Mouse (Mus musculus): Measurements from ENCODE around the gene Cldn7. TPM values are rescaled to one million over a fixed set of nuclear protein-coding genes. Genes with fewer than 3 reads are reported as not detected.
"Not testable (repeated sequence)": the region's sequence is repeated elsewhere in the genome, so short reads cannot be mapped to it uniquely, and the experiment has no call there.

The Cldn7 gene
- total and polyA plus RNA-seq, 3 experiments: 0.11 to 0.78 TPM; not detected in 1

- no peak for DNase-seq
Observed at GRCm38 (mm10) chr11:70015677-70016076, 51.1 kb downstream of the Cldn7 start.

GRCm38 (mm10) chr11:70016177-70016576 is 51.6 kb downstream of the Cldn7 start:
- not testable (repeated sequence) for DNase-seq

GRCm38 (mm10) chr11:70016669-70017068 is 52.1 kb downstream of the Cldn7 start, which contains the start of gene Dlg4:
Gene Dlg4, plus strand, starts transcription at chr11:70016942.
- no peak for DNase-seq

- no peak for DNase-seq
Observed at GRCm38 (mm10) chr11:70017199-70017767, 52.7 kb downstream of the Cldn7 start.

Small RNA genes within 50 kb of the gene (microRNA-seq; reads per million reads assigned to microRNA genes)
- 0 to 0.66 reads per million in 2 experiments for gene Gm44349
- gene Mir324: 1,982 to 2,409 reads per million in 2 experiments

Other genes starting within 250 kb of the Cldn7 start
Only the 30 nearest of the 34 such genes appear.
- gene Chrnb1, start 168.8 kb upstream of the Cldn7 start, total RNA-seq (2021): 1 to 10 TPM; 1.7 to 3.1 TPM
- 2.7 and 3.0 TPM in 2 replicates for gene Chrnb1, start 168.8 kb upstream of the Cldn7 start, polyA plus RNA-seq (2012; rRNA removed)
- 10 to 100 TPM in 1 of 2 experiments, 1 to 10 TPM in 1; 4.6 to 12.8 TPM for gene Fgf11, start 162.9 kb upstream of the Cldn7 start, total RNA-seq (2021)
- gene Fgf11, start 162.9 kb upstream of the Cldn7 start, polyA plus RNA-seq (2012; rRNA removed): 6.0 and 13.4 TPM in 2 replicates
- 1 to 10 TPM in 1 of 2 experiments, under 1 TPM in 1; 0.23 to 1.1 TPM for gene Tmem102, start 159.2 kb upstream of the Cldn7 start, total RNA-seq (2021)
- gene Tmem102, start 159.2 kb upstream of the Cldn7 start, polyA plus RNA-seq (2012; rRNA removed): 0.81 and 0.94 TPM in 2 replicates
- gene Gm39566, start 149.5 kb upstream of the Cldn7 start, total RNA-seq (2021): not detected
- not detected in 2 replicates for gene Gm39566, start 149.5 kb upstream of the Cldn7 start, polyA plus RNA-seq (2012; rRNA removed)
- gene Spem2, start 146.3 kb upstream of the Cldn7 start, total RNA-seq (2021): not detected
- 0.09 TPM in 1 of 2 replicates, not detected in the other for gene Spem2, start 146.3 kb upstream of the Cldn7 start, polyA plus RNA-seq (2012; rRNA removed)
- gene Spem1, start 142.6 kb upstream of the Cldn7 start, total RNA-seq (2021): not detected
- gene Spem1, start 142.6 kb upstream of the Cldn7 start, polyA plus RNA-seq (2012; rRNA removed): not detected in 2 replicates
- gene Nlgn2, start 127.0 kb upstream of the Cldn7 start, total RNA-seq (2021): 10 to 100 TPM; 14.6 to 21.8 TPM
- 55.0 and 58.6 TPM in 2 replicates for gene Nlgn2, start 127.0 kb upstream of the Cldn7 start, polyA plus RNA-seq (2012; rRNA removed)
- 100 to 1,000 TPM; 139 to 173 TPM for gene Tmem256, start 126.3 kb upstream of the Cldn7 start, total RNA-seq (2021)
- gene Tmem256, start 126.3 kb upstream of the Cldn7 start, polyA plus RNA-seq (2012; rRNA removed): 116 and 160 TPM in 2 replicates
- 10 to 100 TPM; 50.8 to 53.5 TPM for gene Plscr3, start 118.4 kb upstream of the Cldn7 start, total RNA-seq (2021)
- gene Plscr3, start 118.4 kb upstream of the Cldn7 start, polyA plus RNA-seq (2012; rRNA removed): 224 and 230 TPM in 2 replicates
- under 1 TPM in 1 of 2 experiments, not detected in 1; 0.38 TPM for gene Tnk1, start 106.0 kb upstream of the Cldn7 start, total RNA-seq (2021)
- gene Tnk1, start 106.0 kb upstream of the Cldn7 start, polyA plus RNA-seq (2012; rRNA removed): 0.17 and 0.91 TPM in 2 replicates
- not detected for gene Tmem95, start 86.8 kb upstream of the Cldn7 start, total RNA-seq (2021)
- not detected in 2 replicates for gene Tmem95, start 86.8 kb upstream of the Cldn7 start, polyA plus RNA-seq (2012; rRNA removed)
- 1 to 10 TPM; 3.2 to 5.7 TPM for gene Kctd11, start 83.4 kb upstream of the Cldn7 start, total RNA-seq (2021)
- gene Kctd11, start 83.4 kb upstream of the Cldn7 start, polyA plus RNA-seq (2012; rRNA removed): 4.1 and 4.9 TPM in 2 replicates
- under 1 TPM; 0.46 to 0.69 TPM for gene Acap1, start 69.2 kb upstream of the Cldn7 start, total RNA-seq (2021)
- gene Acap1, start 69.2 kb upstream of the Cldn7 start, polyA plus RNA-seq (2012; rRNA removed): 0.71 and 1.0 TPM in 2 replicates
- gene 2810408A11Rik, start 63.8 kb upstream of the Cldn7 start, total RNA-seq (2021): under 1 TPM; 0.66 to 0.86 TPM
- 0.18 and 0.74 TPM in 2 replicates for gene 2810408A11Rik, start 63.8 kb upstream of the Cldn7 start, polyA plus RNA-seq (2012; rRNA removed)
- 10 to 100 TPM; 40.6 to 44.2 TPM for gene Neurl4, start 63.7 kb upstream of the Cldn7 start, total RNA-seq (2021)
- 38.6 and 47.6 TPM in 2 replicates for gene Neurl4, start 63.7 kb upstream of the Cldn7 start, polyA plus RNA-seq (2012; rRNA removed)
- gene Gps2, start 50.9 kb upstream of the Cldn7 start, total RNA-seq (2021): 10 to 100 TPM; 44.7 to 61.8 TPM
- 130 and 148 TPM in 2 replicates for gene Gps2, start 50.9 kb upstream of the Cldn7 start, polyA plus RNA-seq (2012; rRNA removed)
- gene Eif5a, start 42.8 kb upstream of the Cldn7 start, total RNA-seq (2021): 100 to 1,000 TPM; 572 to 622 TPM
- 180 and 225 TPM in 2 replicates for gene Eif5a, start 42.8 kb upstream of the Cldn7 start, polyA plus RNA-seq (2012; rRNA removed)
- gene Ybx2, start 29.0 kb upstream of the Cldn7 start, total RNA-seq (2021): 10 to 100 TPM; 12.9 to 20.0 TPM
- gene Ybx2, start 29.0 kb upstream of the Cldn7 start, polyA plus RNA-seq (2012; rRNA removed): 21.8 and 41.4 TPM in 2 replicates
- gene Slc2a4, start 16.6 kb upstream of the Cldn7 start, total RNA-seq (2021): 100 to 1,000 TPM in 1 of 2 experiments, 10 to 100 TPM in 1; 84.2 to 119 TPM
- gene Slc2a4, start 16.6 kb upstream of the Cldn7 start, polyA plus RNA-seq (2012; rRNA removed): 138 and 142 TPM in 2 replicates
- gene Ctdnep1, start 16.4 kb downstream of the Cldn7 start, total RNA-seq (2021): 100 to 1,000 TPM; 130 to 136 TPM
- 106 and 117 TPM in 2 replicates for gene Ctdnep1, start 16.4 kb downstream of the Cldn7 start, polyA plus RNA-seq (2012; rRNA removed)
- gene Elp5, start 17.7 kb downstream of the Cldn7 start, total RNA-seq (2021): 10 to 100 TPM; 61.9 to 91.9 TPM
- 45.0 and 45.6 TPM in 2 replicates for gene Elp5, start 17.7 kb downstream of the Cldn7 start, polyA plus RNA-seq (2012; rRNA removed)
- gene Gabarap, start 26.4 kb downstream of the Cldn7 start, total RNA-seq (2021): 100 to 1,000 TPM; 487 to 580 TPM
- 226 and 315 TPM in 2 replicates for gene Gabarap, start 26.4 kb downstream of the Cldn7 start, polyA plus RNA-seq (2012; rRNA removed)
- 10 to 100 TPM; 52.2 to 57.6 TPM for gene Phf23, start 31.0 kb downstream of the Cldn7 start, total RNA-seq (2021)
- gene Phf23, start 31.0 kb downstream of the Cldn7 start, polyA plus RNA-seq (2012; rRNA removed): 9.7 and 19.0 TPM in 2 replicates
- gene Dvl2, start 35.8 kb downstream of the Cldn7 start, total RNA-seq (2021): 10 to 100 TPM; 11.2 to 12.2 TPM
- gene Dvl2, start 35.8 kb downstream of the Cldn7 start, polyA plus RNA-seq (2012; rRNA removed): 20.2 and 22.2 TPM in 2 replicates
- 100 to 1,000 TPM; 426 to 754 TPM for gene Acadvl, start 50.6 kb downstream of the Cldn7 start, total RNA-seq (2021)
- gene Acadvl, start 50.6 kb downstream of the Cldn7 start, polyA plus RNA-seq (2012; rRNA removed): 171 and 186 TPM in 2 replicates
- 10 to 100 TPM; 22.9 to 32.4 TPM for gene Dlg4, start 52.2 kb downstream of the Cldn7 start, total RNA-seq (2021)
- 21.7 and 22.1 TPM in 2 replicates for gene Dlg4, start 52.2 kb downstream of the Cldn7 start, polyA plus RNA-seq (2012; rRNA removed)
- 1 to 10 TPM in 1 of 2 experiments, not detected in 1; 1.7 TPM for gene Asgr1, start 89.3 kb downstream of the Cldn7 start, total RNA-seq (2021)
- 0.08 TPM in 1 of 2 replicates, not detected in the other for gene Asgr1, start 89.3 kb downstream of the Cldn7 start, polyA plus RNA-seq (2012; rRNA removed)
- gene Asgr2, start 127.9 kb downstream of the Cldn7 start, total RNA-seq (2021): 1 to 10 TPM in 1 of 2 experiments, under 1 TPM in 1; 0.45 to 2.8 TPM
- gene Asgr2, start 127.9 kb downstream of the Cldn7 start, polyA plus RNA-seq (2012; rRNA removed): 0.96 and 2.6 TPM in 2 replicates
- 1 to 10 TPM; 3.5 to 8.1 TPM for gene Mgl2, start 165.6 kb downstream of the Cldn7 start, total RNA-seq (2021)
- gene Mgl2, start 165.6 kb downstream of the Cldn7 start, polyA plus RNA-seq (2012; rRNA removed): 2.2 and 2.3 TPM in 2 replicates
- 1 to 10 TPM; 1.9 to 6.1 TPM for gene Clec10a, start 191.4 kb downstream of the Cldn7 start, total RNA-seq (2021)
- gene Clec10a, start 191.4 kb downstream of the Cldn7 start, polyA plus RNA-seq (2012; rRNA removed): 1.2 and 1.7 TPM in 2 replicates

Measured in adrenal gland, adult 2 months (tissue).